Mouse (Mus musculus): ENCODE results near the gene Olfr279. TPM values are rescaled to one million over a fixed set of nuclear protein-coding genes. Genes with fewer than 3 reads are reported as not detected.

Olfr279 gene
- not detected in 2 replicates for polyA plus RNA-seq (2015; fragmentation: Nextera tagmentation; extraction: Ambion mirVana)

DNA sequence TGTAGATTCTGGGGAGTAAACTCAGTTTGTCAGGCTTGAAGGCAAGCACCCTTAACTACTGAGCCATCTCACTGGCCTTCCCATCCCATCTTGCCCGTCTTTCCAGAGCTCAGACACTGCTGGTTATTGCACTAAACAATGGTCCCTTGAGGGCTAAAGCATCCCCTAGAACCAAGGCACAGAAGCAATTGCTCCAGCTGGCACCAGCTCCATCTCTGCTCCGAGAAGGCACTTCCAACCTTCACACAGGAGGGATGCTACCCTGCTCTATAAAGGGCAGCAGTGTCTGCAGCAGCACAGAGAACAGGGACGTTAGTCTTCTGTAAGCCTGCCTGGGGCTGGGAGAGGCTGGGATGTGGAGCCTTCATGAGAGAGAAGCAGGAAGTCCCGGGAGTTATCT, at the start of gene Olfr279:
Olfr279 (plus strand) TSS at position 301 of the 400 bp plus-strand sequence.
- H3K4me1 ChIP-seq (ENCODE audit: control insufficient read depth, insufficient read depth, low read depth, low read length), result no peaks in the 10 kb centered on the region
- 63% methylated on average over 4 of the region's 4 CpGs for WGBS
- no peak within 1 kb of the TSS for H3K27ac ChIP-seq (ENCODE audit: low read depth, low read length)
- no peaks in the 10 kb centered on the region for H3K9me3 ChIP-seq (ENCODE audit: control insufficient read depth, low read length)
- ATAC-seq, result no peak
- H3K4me2 ChIP-seq (ENCODE audit: low read length), result no peak within 1 kb of the TSS
- no peak within 1 kb of the TSS for H3K4me3 ChIP-seq (ENCODE audit: low read length)
- no peak within 1 kb of the TSS for H3K9ac ChIP-seq (ENCODE audit: low read depth, low read length)
- H3K36me3 ChIP-seq (ENCODE audit: control insufficient read depth, insufficient read depth, low read length), result no peaks in the 10 kb centered on the region
- H3K27me3 ChIP-seq (replicated peaks; ENCODE audit: control insufficient read depth, insufficient read depth, low read length), result no peaks in the 10 kb centered on the region

DNA sequence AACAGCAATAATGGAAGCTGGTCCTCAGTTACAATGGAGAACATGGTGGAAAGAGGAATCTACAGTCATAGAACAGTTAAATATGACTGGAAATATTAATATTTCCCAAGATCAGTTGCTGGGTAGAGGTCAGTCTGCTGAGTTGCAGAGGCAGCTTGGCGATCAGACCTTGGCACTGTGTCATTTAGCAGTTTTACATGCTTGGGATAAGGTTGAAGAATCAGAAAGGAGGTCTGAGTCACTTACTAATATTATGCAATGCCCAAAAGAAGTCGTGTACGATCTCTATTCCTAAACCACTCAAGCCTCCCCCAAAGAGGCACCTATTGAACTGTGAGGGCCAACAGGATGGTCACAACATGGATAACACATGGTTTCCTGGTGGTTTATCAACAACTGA, 47.6 kb upstream of the Olfr279 start:
- ATAC-seq, result no peak
- Histone ChIP-seq H3K9ac (ENCODE audit: low read depth, low read length) (no peak overlapping the region), H3K27ac (ENCODE audit: low read depth, low read length) (no peak overlapping the region), H3K9me3 (ENCODE audit: control insufficient read depth, low read length) (no peaks in the 10 kb centered on the region), H3K4me2 (ENCODE audit: low read length) (no peak overlapping the region), H3K4me3 (ENCODE audit: low read length) (no peak overlapping the region), H3K27me3 (replicated peaks; ENCODE audit: control insufficient read depth, insufficient read depth, low read length) (no peaks in the 10 kb centered on the region), H3K36me3 (ENCODE audit: control insufficient read depth, insufficient read depth, low read length) (no peaks in the 10 kb centered on the region), H3K4me1 (ENCODE audit: control insufficient read depth, insufficient read depth, low read depth, low read length) (no peaks in the 10 kb centered on the region)
- 77% methylated on average over 3 of the region's 3 CpGs for WGBS

DNA sequence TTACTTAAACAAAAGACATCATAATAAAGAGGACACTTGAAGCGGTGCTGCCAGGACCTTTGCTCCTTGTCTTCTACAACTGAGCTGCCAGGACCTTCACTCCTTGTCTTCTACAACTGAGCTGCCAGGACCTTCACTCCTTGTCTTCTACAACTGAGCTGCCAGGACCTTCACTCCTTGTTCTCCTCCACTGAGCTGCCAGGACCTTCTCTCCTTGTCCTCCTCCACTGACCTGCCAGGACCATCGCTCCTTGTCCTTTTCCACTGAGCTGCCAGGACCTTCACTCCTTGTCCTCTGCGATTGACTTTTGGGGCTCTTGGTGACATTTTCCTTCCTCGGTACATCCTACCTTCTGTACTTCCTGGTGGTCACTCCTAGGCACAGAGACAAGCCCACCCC, 43.7 kb upstream of the Olfr279 start:
- no peak for ATAC-seq
- Histone ChIP-seq H3K27me3 (replicated peaks; ENCODE audit: control insufficient read depth, insufficient read depth, low read length) (no peaks in the 10 kb centered on the region), H3K9ac (ENCODE audit: low read depth, low read length) (no peak overlapping the region), H3K4me3 (ENCODE audit: low read length) (no peak overlapping the region), H3K4me1 (ENCODE audit: control insufficient read depth, insufficient read depth, low read depth, low read length) (no peaks in the 10 kb centered on the region), H3K36me3 (ENCODE audit: control insufficient read depth, insufficient read depth, low read length) (no peaks in the 10 kb centered on the region), H3K9me3 (ENCODE audit: control insufficient read depth, low read length) (no peaks in the 10 kb centered on the region), H3K27ac (ENCODE audit: low read depth, low read length) (no peak overlapping the region), H3K4me2 (ENCODE audit: low read length) (no peak overlapping the region)
- WGBS, result 53% methylated on average over 4 of the region's 4 CpGs

DNA sequence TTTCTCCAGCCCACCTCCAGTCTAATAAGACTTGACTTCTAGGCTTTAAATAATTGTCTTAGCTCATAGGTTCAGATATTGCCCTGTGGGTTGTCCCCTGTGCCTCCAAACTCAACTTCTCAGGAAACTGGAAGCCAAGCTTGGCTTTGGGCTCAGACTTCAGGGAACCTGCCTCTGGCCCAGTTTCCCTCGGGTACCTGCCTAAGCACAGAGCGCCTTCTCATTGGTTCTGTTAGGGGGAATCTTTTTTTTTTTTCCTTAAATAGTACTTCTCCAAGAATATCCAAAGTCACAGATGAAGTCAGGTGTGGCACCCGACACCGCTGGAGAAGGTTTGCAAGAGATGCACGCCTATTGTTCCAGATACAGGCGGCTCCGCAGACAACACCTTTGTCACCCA, 39.9 kb upstream of the Olfr279 start, which contains the start of gene Olfr281:
Olfr281 (plus strand) TSS at position 301 of the 400 bp plus-strand sequence.
- ATAC-seq, result no peak
- H3K36me3 ChIP-seq (ENCODE audit: control insufficient read depth, insufficient read depth, low read length), result no peaks in the 10 kb centered on the region
- 94% methylated on average over 7 of the region's 7 CpGs for WGBS

DNA sequence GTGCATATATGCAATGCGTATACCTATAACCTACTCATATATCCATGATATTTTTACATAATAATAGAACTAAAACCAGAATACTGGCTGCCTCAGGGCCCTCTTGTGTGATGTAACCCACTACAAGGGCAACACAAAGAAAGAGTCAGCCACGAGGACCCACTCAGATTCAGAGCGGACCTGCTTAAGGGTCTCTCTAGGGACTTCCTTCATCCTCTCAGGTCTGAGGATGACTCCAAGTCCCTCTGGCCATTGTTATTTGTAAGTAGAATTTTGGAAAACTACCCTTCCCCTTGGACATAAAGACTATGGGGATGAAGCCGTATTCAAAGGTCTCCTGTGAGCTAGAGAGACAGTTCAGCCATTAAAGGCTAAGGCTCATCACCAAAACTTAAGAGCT, 22.6 kb upstream of the Olfr279 start, which contains the start of gene OR5BS1P:
OR5BS1P (plus strand) TSS at position 301 of the 400 bp plus-strand sequence.
- Histone ChIP-seq H3K4me2 (ENCODE audit: low read length) (no peak within 1 kb of the TSS), H3K4me1 (ENCODE audit: control insufficient read depth, insufficient read depth, low read depth, low read length) (no peaks in the 10 kb centered on the region), H3K27me3 (replicated peaks; ENCODE audit: control insufficient read depth, insufficient read depth, low read length) (no peaks in the 10 kb centered on the region), H3K36me3 (ENCODE audit: control insufficient read depth, insufficient read depth, low read length) (no peaks in the 10 kb centered on the region), H3K27ac (ENCODE audit: low read depth, low read length) (no peak within 1 kb of the TSS), H3K9ac (ENCODE audit: low read depth, low read length) (no peak within 1 kb of the TSS), H3K4me3 (ENCODE audit: low read length) (no peak within 1 kb of the TSS), H3K9me3 (ENCODE audit: control insufficient read depth, low read length) (no peaks in the 10 kb centered on the region)
- WGBS, result 88% methylated on average over 4 of the region's 4 CpGs
- ATAC-seq, result no peak

More for the DNA sequence above, 39.9 kb upstream of the Olfr279 start, which contains the start of gene Olfr281:
- Histone ChIP-seq H3K4me3 (ENCODE audit: low read length) (no peak within 1 kb of the TSS), H3K9me3 (ENCODE audit: control insufficient read depth, low read length) (no peaks in the 10 kb centered on the region), H3K4me2 (ENCODE audit: low read length) (no peak within 1 kb of the TSS), H3K27ac (ENCODE audit: low read depth, low read length) (no peak within 1 kb of the TSS), H3K4me1 (ENCODE audit: control insufficient read depth, insufficient read depth, low read depth, low read length) (no peaks in the 10 kb centered on the region), H3K27me3 (replicated peaks; ENCODE audit: control insufficient read depth, insufficient read depth, low read length) (no peaks in the 10 kb centered on the region), H3K9ac (ENCODE audit: low read depth, low read length) (no peak within 1 kb of the TSS)

DNA sequence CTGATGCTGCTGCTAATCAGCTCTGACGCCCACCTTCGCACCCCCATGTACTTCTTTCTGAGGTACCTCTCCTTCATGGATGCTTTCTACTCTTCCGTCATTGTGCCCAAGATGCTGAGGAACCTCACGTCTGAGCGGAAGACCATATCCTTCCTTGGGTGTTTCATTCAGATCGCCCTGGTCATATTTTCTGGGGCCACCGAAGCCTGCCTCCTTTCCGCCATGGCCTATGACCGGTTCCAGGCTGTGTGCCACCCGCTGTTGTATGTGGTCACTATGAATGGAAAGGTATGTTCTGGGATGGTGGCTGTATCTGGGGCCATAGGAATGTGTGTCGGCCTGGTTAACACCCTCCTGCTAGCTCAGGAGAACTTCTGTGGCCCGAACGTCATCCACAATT, 20.7 kb upstream of the Olfr279 start:
- Histone ChIP-seq H3K9me3 (ENCODE audit: control insufficient read depth, low read length) (no peaks in the 10 kb centered on the region), H3K36me3 (ENCODE audit: control insufficient read depth, insufficient read depth, low read length) (no peaks in the 10 kb centered on the region), H3K4me2 (ENCODE audit: low read length) (no peak overlapping the region), H3K27ac (ENCODE audit: low read depth, low read length) (no peak overlapping the region), H3K9ac (ENCODE audit: low read depth, low read length) (no peak overlapping the region), H3K4me3 (ENCODE audit: low read length) (no peak overlapping the region), H3K4me1 (ENCODE audit: control insufficient read depth, insufficient read depth, low read depth, low read length) (no peaks in the 10 kb centered on the region), H3K27me3 (replicated peaks; ENCODE audit: control insufficient read depth, insufficient read depth, low read length) (no peaks in the 10 kb centered on the region)
- 93% methylated on average over 13 of the region's 13 CpGs for WGBS
- ATAC-seq, result no peak

DNA sequence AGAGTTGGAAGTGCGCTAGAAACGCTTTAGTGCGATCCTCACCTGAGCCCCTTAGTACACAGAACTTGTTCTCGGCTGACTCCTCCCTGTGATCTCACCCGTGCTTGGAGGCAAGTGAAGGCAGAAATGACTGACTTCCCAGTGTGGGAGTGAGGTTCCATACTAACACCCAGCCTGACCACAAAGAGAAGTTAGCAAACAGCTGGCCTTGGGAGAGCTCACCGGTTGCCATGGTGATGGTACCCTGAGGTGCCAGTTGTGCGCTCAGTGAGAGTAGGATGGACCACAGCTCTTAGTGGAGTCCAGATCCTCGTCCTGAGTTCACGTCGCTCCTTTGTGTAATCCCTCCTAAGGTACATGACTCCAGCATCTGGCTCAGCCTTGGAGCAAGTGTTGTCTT, 17.2 kb upstream of the Olfr279 start:
- Histone ChIP-seq H3K4me3 (ENCODE audit: low read length) (no peak overlapping the region), H3K4me1 (ENCODE audit: control insufficient read depth, insufficient read depth, low read depth, low read length) (no peaks in the 10 kb centered on the region)
- no peak for ATAC-seq

DNA sequence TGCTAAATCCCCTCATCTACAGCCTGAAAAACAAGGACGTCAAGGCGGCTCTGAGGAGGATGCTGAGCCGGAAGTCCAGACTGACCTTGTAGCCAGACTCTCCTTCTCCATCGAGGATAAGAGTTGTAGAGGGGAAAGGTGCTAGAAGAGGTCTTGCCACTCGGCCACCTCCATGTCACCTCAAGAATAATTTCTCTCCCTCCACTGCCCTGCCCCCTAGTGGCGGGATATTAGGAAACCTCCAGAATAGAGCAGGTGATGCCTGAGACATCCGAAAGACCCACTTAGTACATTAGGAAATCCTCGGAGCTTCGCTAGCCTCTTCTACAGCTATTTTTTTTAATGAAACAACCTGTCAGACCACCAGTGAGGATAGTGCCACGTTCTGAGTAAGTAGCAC, 16.8 kb upstream of the Olfr279 start:
- no peak overlapping the region for H3K27ac ChIP-seq (ENCODE audit: low read depth, low read length)
- whole genome bisulfite sequencing, result 60% methylated on average over 10 of the region's 10 CpGs
- no peak overlapping the region for H3K4me2 ChIP-seq (ENCODE audit: low read length)
- no peaks in the 10 kb centered on the region for H3K9me3 ChIP-seq (ENCODE audit: control insufficient read depth, low read length)
- H3K27me3 ChIP-seq (replicated peaks; ENCODE audit: control insufficient read depth, insufficient read depth, low read length), result no peaks in the 10 kb centered on the region
- no peaks in the 10 kb centered on the region for H3K36me3 ChIP-seq (ENCODE audit: control insufficient read depth, insufficient read depth, low read length)
- H3K4me3 ChIP-seq (ENCODE audit: low read length), result no peak overlapping the region
- H3K9ac ChIP-seq (ENCODE audit: low read depth, low read length), result no peak overlapping the region
- no peak for ATAC-seq
- H3K4me1 ChIP-seq (ENCODE audit: control insufficient read depth, insufficient read depth, low read depth, low read length), result no peaks in the 10 kb centered on the region

More for the DNA sequence above, 17.2 kb upstream of the Olfr279 start:
- Histone ChIP-seq H3K9me3 (ENCODE audit: control insufficient read depth, low read length) (no peaks in the 10 kb centered on the region), H3K27ac (ENCODE audit: low read depth, low read length) (no peak overlapping the region), H3K36me3 (ENCODE audit: control insufficient read depth, insufficient read depth, low read length) (no peaks in the 10 kb centered on the region), H3K27me3 (replicated peaks; ENCODE audit: control insufficient read depth, insufficient read depth, low read length) (no peaks in the 10 kb centered on the region), H3K9ac (ENCODE audit: low read depth, low read length) (no peak overlapping the region), H3K4me2 (ENCODE audit: low read length) (no peak overlapping the region)
- WGBS, result 76% methylated on average over 10 of the region's 10 CpGs

DNA sequence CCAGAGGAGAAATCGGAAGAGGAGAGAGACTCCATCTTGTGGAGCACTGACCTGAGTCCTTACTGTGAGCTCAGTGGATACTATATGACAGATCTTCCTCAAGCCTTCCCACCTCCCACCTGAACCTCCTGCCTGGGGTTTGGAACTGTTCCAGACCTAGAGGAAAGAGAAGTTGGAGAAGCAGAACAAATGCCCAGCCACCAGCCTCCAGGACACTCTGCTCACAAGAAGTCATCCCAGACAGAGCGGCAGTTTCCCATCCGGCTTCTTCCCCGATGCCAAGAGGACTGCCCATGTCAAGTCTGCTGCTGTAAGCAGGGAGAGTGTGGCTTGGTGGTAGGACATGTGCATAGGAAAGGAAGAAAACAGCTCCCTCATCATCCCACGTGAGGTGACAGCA, 15.9 kb upstream of the Olfr279 start:
- ATAC-seq, result no peak
- Histone ChIP-seq H3K36me3 (ENCODE audit: control insufficient read depth, insufficient read depth, low read length) (no peaks in the 10 kb centered on the region), H3K4me3 (ENCODE audit: low read length) (no peak overlapping the region), H3K27me3 (replicated peaks; ENCODE audit: control insufficient read depth, insufficient read depth, low read length) (no peaks in the 10 kb centered on the region), H3K9ac (ENCODE audit: low read depth, low read length) (no peak overlapping the region), H3K9me3 (ENCODE audit: control insufficient read depth, low read length) (no peaks in the 10 kb centered on the region), H3K4me1 (ENCODE audit: control insufficient read depth, insufficient read depth, low read depth, low read length) (no peaks in the 10 kb centered on the region), H3K27ac (ENCODE audit: low read depth, low read length) (no peak overlapping the region), H3K4me2 (ENCODE audit: low read length) (no peak overlapping the region)
- 75% methylated on average over 5 of the region's 5 CpGs for WGBS
